Mouse (Mus musculus): ENCODE data around the gene Gm13101.
"Not testable (repeated sequence)": the region's sequence is repeated elsewhere in the genome, so short reads cannot be mapped to it uniquely, and the experiment has no call there.

DNA sequence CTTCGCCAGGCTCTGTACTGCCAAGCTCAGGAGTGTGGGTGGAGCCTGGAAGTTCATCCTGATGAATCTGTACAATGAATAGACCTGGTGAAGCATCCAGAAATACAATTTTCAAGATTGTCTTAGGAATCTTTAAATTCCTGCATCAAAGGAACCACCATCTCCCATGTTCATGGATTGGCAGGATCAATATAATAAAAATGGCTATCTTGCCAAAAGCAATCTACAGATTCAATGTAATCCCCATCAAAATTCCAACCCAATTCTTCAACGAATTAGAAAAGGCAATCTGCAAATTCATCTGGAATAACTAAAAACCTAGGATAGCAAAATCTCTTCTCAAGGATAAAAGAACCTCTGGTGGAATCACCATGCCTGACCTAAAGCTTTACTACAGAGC is at the start of gene Gm13101:
- TF ChIP-seq POLR2A (IDR thresholded peaks at IDR 0.05; ENCODE audit: borderline replicate concordance, extremely low read depth, insufficient read depth, insufficient read length, poor library complexity, severe bottlenecking); CTCF (IDR thresholded peaks at IDR 0.05; ENCODE audit: borderline replicate concordance, extremely low read depth, insufficient read depth, insufficient read length): not testable (repeated sequence)

All from brain, embryonic 14.5 days (tissue).